Mouse (Mus musculus) Patski (cell line): ENCODE measurements around the gene Lhfpl3. TPM values are rescaled to one million over a fixed set of nuclear protein-coding genes. Genes with fewer than 3 reads are reported as not detected.

Source experiments
- ATAC-seq: fragments of 100-300 bp; one replicate; pipeline ENCODE4 v1.8.0; 2021
- CTCF ChIA-PET: fragments of 350-600 bp; sonication (Branson Sonifier 250); formaldehyde crosslinking; loops from one replicate; lab custom pipeline; 2022; ENCODE audit warnings: inconsistent platforms; lab: Charles Lee
- POLR2A ChIA-PET: fragments of 350-600 bp; sonication (Branson Sonifier 250); formaldehyde crosslinking; loops from one replicate; lab custom pipeline; 2022; ENCODE audit warnings: antibody characterized with exemption, inconsistent platforms; lab: Charles Lee
- DNase-seq: peaks from one replicate; pipeline ENCODE4 v3.0.0-alpha.2; 2011; ENCODE audit warnings: low read depth, low spot score
- H3K27me3 ChIP-seq: fragments of 371-371 bp; one replicate; pipeline ENCODE4 v1.5.1; 2021
- CTCF ChIP-seq: fragments of 100-300 bp; IDR thresholded peaks from one replicate; pipeline ENCODE4 v1.5.1; 2021
- in situ Hi-C: fragments of 300-500 bp; cut with MboI; formaldehyde crosslinking; loops from 3 replicates; pipeline ENCODE4 v1.11.1; 2018; ENCODE audit warnings: low pct_unique_long_range_greater_than_20kb, mixed read lengths
- polyA plus RNA-seq: library from polyadenylated mRNA; unstranded; gene quantifications from one replicate; pipeline ENCODE4 v1.2.3, GENCODE M21; 2021

Gene Lhfpl3
- polyA plus RNA-seq, 1 experiment from 2014 or later: not detected

DNA sequence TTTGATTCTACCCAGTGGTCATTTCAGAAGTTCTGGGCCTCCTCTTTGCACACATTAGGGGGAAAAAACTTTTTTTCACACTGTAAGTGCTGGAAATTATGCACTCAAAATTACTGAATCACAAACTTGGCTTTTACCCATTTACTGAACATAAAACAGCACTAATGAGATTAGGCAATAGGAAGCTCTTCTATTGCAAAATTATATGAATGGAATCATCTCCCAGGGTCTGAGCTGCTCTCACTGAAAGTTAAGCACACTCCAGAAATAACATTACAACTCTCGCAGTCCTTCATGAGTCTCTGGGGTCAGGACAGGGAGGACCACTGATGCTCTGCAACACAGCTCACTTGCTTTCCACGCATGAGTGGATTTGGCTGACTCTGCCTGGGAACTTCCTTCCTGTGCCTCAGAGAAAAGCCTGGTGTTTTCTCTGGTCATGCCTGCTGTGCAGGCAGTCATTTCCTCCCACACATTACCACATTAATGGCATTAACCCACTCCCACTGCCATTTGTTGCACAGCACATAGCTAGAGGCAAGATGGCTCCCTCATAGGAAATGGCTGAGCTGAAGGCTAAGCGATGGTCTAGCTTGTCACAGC is 510.1 kb downstream of the Lhfpl3 start:
- no peaks in the 10 kb centered on the region for H3K27me3 ChIP-seq
- peak; percentile 88 for ATAC-seq
- in situ Hi-C loops: no loop called here
- POLR2A ChIA-PET: interaction anchor here (0.6 kb wide), 2 partner anchors 32 to 174 kb away, joined by 3 read pairs; no protein-coding TSS in a partner anchor
- CTCF ChIA-PET: interaction anchor here (1.4 to 2.1 kb wide), 5 partner anchors 9 to 31 kb away, joined by 3 to 11 read pairs (median 7); no protein-coding TSS in a partner anchor
- peak; percentile 79 for DNase-seq
- TF ChIP-seq CTCF: no peak

GRCm38 (mm10) chr5:23273309-23273708 is 527.5 kb downstream of the Lhfpl3 start:
- ATAC-seq (no peak), DNase-seq (no peak)
- ChIA-PET POLR2A (no interaction called here), CTCF (interaction anchor here (0.7 to 2.0 kb wide), 3 partner anchors 17 to 24 kb away, joined by 3 to 5 read pairs (median 3); no protein-coding TSS in a partner anchor)
- H3K27me3 ChIP-seq: peaks cover 33% of the 10 kb centered on the region
- in situ Hi-C loops: no loop called here
- TF ChIP-seq CTCF: no peak

DNA sequence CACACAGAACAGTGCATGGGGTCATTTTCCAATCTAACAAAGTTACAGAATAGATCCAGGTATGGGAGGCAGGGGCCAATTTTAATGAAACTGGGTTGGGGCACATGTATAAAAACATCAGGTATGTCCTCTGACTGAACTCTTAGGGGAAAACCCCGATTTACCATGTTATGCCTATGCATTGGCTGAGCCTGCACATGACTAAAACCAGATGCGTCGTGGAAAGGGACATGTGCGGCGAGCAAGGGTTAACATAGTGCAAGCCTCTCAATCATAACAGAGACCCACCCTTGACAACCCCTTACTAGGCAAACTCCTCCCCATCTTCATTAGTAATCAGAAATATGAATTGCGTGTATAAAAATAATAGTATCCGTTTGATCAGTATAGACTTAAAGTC is 533.5 kb downstream of the Lhfpl3 start:
- DNase-seq (no peak), ATAC-seq (no peak)
- ChIA-PET POLR2A (no interaction called here), CTCF (interaction anchor here (1.0 to 1.5 kb wide), 2 partner anchors 8 to 28 kb away, joined by 3 read pairs; no protein-coding TSS in a partner anchor)
- no peak for TF ChIP-seq CTCF
- in situ Hi-C loops: no loop called here
- H3K27me3 ChIP-seq: peaks cover 20% of the 10 kb centered on the region

DNA sequence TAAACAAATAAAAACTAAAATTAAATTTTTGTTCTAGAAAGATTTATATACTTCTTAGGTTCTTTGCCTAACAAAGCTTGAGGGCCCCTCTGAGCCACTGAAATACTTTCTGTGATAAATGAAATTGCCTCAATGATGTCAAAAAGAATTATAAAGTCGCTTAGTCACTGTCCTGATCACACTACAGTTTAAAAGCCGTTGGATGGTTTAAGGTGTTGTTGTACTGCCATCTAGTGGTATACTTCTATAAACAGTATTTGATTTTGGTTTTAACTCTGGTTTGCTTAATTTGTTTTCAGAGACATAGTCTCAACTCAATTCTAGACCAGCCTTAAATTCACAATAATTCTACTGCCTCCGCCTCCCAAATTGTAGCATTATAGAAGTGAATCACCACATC is 539.0 kb downstream of the Lhfpl3 start:
- ChIA-PET CTCF (interaction anchor here (0.7 to 2.7 kb wide), 12 partner anchors 8 to 134 kb away, joined by 3 to 8 read pairs (median 4); no protein-coding TSS in a partner anchor), POLR2A (no interaction called here)
- H3K27me3 ChIP-seq: no peaks in the 10 kb centered on the region
- DNase-seq (peak; percentile 3), ATAC-seq (peak; percentile 47)
- TF ChIP-seq CTCF: peak; percentile 58
- in situ Hi-C loops: loop anchor here (10.0 kb wide), 2 partner anchors 60 to 640 kb away; no protein-coding TSS in a partner anchor

DNA sequence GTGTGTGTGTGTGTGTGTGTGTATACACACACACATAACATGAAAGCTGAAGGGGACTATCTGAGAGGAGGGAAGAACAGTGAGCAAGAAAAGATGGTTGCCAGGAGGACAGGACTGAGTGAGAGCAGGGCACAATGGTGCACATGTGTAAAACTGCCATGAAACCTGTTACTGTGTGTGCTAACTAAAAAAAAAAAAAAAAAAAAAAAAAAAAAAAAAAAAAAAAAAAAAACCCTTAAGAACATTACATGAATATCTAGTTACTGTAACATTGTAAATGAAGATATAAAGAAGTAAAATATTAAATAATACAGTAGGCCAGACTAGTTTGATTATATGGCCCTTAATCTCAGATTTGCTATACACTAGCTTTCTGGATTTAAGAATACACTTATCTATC is 543.3 kb downstream of the Lhfpl3 start:
- ChIA-PET POLR2A (no interaction called here), CTCF (interaction anchor here (1.0 to 1.4 kb wide), 2 partner anchors 12 to 42 kb away, joined by 3 read pairs; no protein-coding TSS in a partner anchor)
- in situ Hi-C loops: loop anchor here (10.0 kb wide), 2 partner anchors 64 to 644 kb away; no protein-coding TSS in a partner anchor
- H3K27me3 ChIP-seq: no peaks in the 10 kb centered on the region
- DNase-seq (no peak), ATAC-seq (no peak)
- TF ChIP-seq CTCF: no peak

Other genes starting within 250 kb of the Lhfpl3 start
- gene Orc5, start 195.6 kb upstream of the Lhfpl3 start, polyA plus RNA-seq: 16.3 TPM